Mouse (Mus musculus): Measurements from ENCODE around the gene Gm49721.
"Not testable (repeated sequence)": the region's sequence is repeated elsewhere in the genome, so short reads cannot be mapped to it uniquely, and the experiment has no call there.

DNA sequence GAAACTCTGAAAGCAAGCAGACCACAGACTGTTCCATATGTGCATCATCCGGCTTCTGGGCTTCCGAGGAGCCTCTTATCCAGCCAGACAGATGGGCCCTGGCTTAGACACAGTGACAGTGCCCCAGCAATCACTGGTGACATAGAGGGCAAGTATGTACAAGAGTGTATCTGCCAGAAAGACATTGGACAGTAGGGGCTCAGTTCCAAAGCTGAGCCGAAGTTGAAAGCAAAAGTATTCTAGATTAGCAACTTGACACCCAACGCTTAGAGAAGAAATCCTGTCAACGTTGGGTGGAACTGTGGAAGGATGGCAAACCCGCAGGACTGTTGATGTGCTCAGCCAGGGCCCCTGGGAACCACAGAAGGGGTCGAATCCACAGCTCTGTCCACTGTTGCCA is 51.5 kb downstream of the Gm49721 start:
- TF ChIP-seq CTCF (IDR thresholded peaks at IDR 0.05; ENCODE audit: low read depth, low read length); POLR2A (IDR thresholded peaks at IDR 0.05; ENCODE audit: extremely low read depth, insufficient read depth, low read length): not testable (repeated sequence)

Data from liver, adult 2 months (tissue).